Mouse (Mus musculus): ENCODE data around the gene Angpt4.
A peak's percentile ranks its signal among the peaks of the same experiment; 100 is the strongest.

- TF ChIP-seq POLR2A (IDR thresholded peaks at IDR 0.05; ENCODE audit: insufficient read depth, low read length) (no peak), EP300 (IDR thresholded peaks at IDR 0.05; ENCODE audit: insufficient read depth, low read depth, low read length) (0 out of 2 replicates have a peak, but pooled peaks have one; percentile 6)
These were observed 7.1 kb upstream of the Angpt4 start for GRCm38 (mm10) chr2:151903933-151904332.
